Mouse (Mus musculus): ENCODE measurements around the gene Echs1. TPM values are rescaled to one million over a fixed set of nuclear protein-coding genes. Genes with fewer than 3 reads are reported as not detected.

Echs1 gene
- 196 TPM for polyA plus RNA-seq (2014; fragmentation: Illumina TruSeq; extraction: RNeasy Lipid Tissue Mini Kit (QIAGEN cat#74804); ENCODE audit: low read depth, low replicate concordance)

DNA sequence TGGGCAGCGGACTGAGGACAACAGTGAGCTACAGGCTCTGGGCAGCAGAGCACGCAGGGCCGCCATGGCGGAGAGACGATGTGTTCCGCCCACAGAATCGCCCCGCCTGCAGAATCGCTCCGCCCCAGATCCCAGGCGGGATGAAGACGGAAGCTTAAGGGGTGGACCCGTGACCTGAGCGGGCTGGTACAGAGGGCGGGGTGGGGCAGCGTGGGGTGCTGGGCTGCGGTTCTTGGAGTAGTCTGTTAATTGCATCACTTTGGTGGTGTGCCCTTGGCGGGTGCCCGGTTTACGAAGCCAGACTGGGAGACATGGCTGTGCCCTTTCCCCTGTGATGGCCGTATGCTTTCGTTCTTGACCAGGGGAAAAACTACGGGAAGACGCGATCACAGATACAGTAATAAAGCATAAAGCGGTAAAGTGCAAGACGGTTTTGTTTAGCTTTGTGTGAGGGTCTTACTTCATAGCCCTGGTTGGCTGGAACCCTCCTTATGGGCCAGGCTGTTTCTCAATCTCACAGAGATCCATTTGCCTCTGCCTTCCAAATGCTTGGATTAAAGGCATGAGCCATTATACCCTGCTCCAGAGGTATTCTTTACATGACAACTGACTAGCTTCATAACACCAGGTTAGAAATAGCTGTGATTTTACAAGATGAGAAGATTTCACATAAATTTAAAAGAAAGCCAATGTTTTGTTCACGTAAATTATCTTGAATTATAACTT lies at the start of gene Echs1:
Echs1 (minus strand) TSS at position 148 of the 726 bp plus-strand sequence.

DNA sequence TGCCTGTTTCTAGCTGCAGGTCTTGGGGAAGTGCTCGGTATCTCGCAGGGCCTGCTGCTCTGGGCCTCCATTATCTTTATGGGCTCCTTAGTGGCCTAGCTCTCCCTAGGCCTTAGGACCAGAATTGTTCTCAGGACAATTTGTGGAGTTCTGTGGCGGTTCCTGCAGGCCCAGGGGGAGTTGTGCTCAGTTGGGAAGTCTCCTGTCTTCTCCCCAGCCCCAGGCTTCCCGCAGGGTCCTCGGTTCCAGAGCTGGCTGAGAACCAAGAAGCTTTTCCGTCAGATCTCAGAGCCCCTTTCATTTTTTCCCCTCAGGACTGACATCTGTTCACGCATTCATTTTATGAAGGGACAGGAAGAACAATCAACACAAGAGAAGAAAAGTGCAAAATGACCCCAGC lies 48.4 kb upstream of the Echs1 start, which contains the start of gene Olfr522:
Olfr522 (minus strand) TSS at position 101 of the 400 bp plus-strand sequence.

DNA sequence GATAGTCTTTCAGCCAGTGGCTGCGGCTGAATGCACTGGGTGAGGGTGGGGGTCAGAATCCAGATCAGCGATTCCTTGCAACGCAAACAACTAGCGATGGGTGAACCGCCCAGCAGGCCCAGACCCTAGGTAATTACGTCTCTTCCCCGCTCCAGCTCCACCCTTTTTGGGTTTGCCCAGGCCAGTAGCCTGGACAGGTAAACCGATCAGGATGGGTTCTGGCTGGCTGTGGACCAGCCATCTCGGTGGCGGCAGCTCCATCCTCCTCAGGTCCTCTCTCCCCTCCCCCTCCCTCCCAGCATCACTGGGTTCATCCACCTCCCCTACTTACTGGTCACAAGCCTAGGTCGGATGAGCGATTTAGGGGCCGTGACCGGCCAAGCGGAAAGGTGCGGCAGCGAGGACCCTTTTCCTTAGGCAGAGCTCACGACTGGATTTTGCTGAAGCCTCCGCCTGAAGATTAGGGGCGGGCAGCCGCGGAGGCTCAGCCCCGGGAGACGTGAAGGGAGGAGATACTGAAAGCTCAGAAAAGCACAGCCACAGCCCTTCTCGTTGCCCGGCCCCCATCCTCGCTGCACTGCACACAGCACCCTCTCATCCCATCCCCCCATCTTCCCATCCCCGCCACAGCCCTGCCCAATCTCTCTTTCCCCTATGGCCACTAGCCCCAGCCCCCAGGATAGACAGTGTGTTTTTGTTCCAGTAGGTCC lies 38.1 kb upstream of the Echs1 start, which contains the start of gene Sprn:
Sprn (minus strand) TSS at position 660 of the 710 bp plus-strand sequence.

DNA sequence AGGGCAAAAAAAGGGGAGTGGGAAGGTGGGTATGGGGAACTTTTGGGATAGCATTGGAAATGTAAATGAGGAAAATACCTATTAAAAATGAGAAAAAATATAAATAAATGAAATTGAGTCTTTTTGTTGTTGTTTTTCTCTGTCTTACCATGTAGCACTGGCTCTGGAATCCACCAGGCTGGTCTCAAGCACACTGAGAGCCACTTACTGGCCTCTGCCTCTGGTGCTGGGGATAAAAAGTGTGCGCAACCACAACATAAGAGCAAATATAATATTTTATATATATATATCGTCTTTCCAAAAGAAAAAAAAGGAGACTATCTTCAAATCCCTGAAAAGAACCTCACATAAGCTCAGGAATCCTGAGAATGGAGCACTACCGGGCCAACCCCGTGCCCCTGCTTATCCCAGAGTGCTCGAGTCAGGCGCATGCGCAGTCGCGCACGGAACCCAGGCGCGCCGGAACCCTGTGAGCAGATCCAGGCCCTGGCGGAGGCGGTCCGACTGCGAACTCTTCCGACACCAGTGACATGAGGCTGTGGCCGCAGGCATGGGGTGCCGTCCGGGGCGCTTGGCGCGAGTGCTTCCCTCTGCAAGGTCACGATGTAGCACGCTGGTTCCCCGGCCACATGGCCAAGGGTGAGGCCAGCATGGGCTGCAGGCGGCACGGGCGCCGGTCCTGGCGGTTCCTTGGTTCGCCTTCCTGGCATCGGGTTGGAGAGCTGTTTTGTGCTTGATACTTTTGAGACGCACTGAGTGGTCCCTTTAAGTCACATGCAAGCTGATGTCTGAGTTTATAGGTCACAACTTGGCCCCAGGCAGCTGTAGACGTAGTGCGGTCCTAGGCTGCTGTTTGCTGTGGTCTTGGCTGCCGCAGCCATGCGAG lies 21.1 kb upstream of the Echs1 start, which contains the start of gene Mtg1:
Mtg1 (plus strand) TSS at position 430 of the 886 bp plus-strand sequence.

DNA sequence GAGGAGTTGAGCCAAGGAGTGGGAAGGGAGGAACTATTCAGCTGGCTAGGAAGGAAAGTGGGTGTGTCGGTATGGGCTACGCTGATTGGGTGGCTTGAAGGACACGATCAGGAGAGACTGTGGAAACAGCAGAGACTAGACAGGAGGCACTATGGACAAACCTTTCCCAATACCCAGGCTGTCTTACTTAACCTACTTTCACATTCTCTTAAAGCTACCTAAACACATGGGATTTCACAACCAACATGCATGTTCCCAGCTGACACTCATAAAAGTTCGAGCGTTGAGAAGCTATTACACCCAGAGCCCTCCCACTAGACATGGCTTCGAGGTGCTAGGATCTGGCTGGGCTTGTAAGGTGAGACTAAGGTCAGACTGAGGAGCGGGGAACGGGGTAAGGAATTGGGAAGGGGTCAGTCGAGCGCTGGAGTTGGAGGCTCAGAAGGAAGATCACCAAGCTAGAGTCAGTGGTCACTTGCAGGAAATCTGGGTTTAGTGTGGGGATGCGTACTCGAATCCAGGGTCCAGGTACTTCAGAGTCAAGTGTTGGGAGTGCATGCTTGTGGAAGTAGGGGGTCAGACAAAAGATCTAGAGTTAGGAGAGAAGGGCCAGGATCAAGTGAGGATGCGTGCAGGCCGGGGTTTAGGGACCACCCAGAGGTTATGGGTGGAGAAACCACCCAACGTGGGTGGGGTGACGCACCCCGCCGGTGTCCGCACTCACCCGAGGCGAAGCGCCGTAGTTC lies 520 bp downstream of the Echs1 start, which contains the start of gene Paox:
Paox (plus strand) TSS at position 217 of the 746 bp plus-strand sequence.

DNA sequence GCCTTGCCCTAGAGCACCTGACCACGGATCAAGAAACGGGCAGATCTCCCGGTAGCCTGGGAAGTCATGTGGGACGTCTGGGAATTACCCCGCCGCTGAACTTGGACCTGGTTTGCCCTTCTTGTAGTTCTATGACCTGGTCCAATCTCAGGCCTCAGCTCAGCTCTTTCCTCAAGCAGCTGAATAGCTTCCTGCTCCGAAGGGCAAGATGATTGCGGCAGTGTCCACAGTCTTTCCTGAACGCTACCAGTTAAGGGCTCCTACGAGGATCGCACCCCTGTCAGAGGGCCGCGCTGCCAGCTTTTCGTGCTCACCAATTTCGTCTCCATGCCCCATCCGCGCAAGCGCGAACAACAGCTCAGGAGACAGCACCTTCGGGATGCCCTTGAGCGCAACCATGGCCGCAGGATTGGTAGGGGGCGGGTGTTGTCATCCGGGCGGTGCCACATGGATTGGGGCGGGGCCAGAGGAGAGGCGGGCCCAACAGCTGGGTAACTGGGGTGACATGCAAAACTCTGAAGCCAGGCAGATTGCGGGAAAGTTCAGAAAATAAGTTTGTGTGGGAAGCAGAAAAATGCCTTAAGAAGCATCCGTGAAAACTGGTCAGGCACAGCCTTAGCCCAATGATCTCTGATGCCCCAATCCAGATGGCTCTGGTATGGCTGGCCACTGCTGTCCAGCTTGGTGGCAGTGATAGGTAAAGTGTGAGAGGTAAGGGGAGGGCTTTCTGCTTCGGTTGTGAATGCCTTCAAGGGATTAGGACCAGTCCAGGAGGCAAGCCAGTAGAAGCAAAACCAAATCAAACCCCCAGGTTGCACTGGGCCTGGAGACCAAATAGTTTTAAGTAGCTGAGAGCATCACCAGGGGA lies 14.0 kb downstream of the Echs1 start, which contains the start of gene Fuom:
Fuom (minus strand) TSS at position 449 of the 868 bp plus-strand sequence.

DNA sequence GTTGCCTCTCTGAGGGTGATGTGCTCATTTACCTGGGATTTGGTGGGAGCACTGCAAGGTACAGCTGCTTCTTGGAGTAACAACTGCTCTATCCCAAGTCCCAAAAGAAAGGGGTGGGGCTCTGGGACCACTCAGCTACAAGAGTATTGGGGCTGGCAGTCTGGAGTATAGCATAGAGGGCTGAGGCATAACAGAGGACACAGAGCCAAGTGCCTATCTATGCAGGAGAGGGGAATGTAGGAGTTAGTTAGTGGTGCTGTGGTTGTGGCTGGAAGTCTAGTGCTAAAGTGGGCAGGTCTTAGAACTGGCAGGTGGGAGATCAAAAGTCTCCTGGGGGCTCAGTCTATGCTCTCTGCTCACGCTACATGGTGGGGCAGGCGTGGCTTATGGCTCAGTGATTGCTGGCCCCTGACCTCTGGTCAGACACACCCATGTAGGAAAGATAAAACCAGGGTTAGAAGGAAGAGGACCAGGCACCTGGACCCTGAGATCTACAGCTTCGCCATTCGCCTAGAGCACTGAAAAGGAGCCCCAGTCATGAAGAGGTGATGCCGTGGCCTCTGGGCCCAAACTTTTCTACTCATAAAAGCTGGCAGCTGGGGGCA lies 23.2 kb downstream of the Echs1 start, which contains the start of gene Prap1:
Prap1 (plus strand) TSS at position 472 of the 605 bp plus-strand sequence.

DNA sequence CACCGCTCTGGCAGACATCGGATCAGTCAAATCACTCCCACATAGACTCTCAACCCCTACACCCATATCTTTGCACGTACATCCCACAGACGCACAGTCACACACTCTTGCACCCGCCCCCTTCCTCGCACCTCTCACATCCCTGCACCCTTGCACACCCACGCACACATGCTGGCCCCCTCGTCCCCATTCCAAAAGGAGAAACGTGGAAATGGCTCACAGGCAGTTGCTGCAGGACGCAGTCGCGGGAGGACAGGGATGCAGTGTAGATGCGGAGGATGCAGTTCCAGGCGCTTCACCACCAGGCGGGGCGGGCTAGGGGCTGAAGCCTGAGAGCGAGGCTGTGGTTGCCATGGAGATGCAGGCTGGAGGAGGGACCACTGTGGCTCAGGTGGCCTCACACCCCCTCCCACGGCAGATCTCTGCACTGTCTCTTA lies 34.0 kb downstream of the Echs1 start, which contains the start of gene Caly:
Caly (minus strand) TSS at position 307 of the 437 bp plus-strand sequence.

Other genes starting within 250 kb of the Echs1 start
- gene Kndc1, start 221.8 kb downstream of the Echs1 start, polyA plus RNA-seq (2014; fragmentation: Illumina TruSeq; extraction: RNeasy Lipid Tissue Mini Kit (QIAGEN cat#74804); ENCODE audit: low read depth, low replicate concordance): not detected
- not detected for gene Utf1, start 172.7 kb downstream of the Echs1 start, polyA plus RNA-seq (2014; fragmentation: Illumina TruSeq; extraction: RNeasy Lipid Tissue Mini Kit (QIAGEN cat#74804); ENCODE audit: low read depth, low replicate concordance)
- gene 6430531B16Rik, start 137.7 kb downstream of the Echs1 start, polyA plus RNA-seq (2014; fragmentation: Illumina TruSeq; extraction: RNeasy Lipid Tissue Mini Kit (QIAGEN cat#74804); ENCODE audit: low read depth, low replicate concordance): not detected
- gene Adam8, start 123.9 kb downstream of the Echs1 start, polyA plus RNA-seq (2014; fragmentation: Illumina TruSeq; extraction: RNeasy Lipid Tissue Mini Kit (QIAGEN cat#74804); ENCODE audit: low read depth, low replicate concordance): not detected
- gene Zfp511, start 80.1 kb downstream of the Echs1 start, polyA plus RNA-seq (2014; fragmentation: Illumina TruSeq; extraction: RNeasy Lipid Tissue Mini Kit (QIAGEN cat#74804); ENCODE audit: low read depth, low replicate concordance): 5.6 TPM
- 8.4 TPM for gene Tubgcp2, start 79.8 kb downstream of the Echs1 start, polyA plus RNA-seq (2014; fragmentation: Illumina TruSeq; extraction: RNeasy Lipid Tissue Mini Kit (QIAGEN cat#74804); ENCODE audit: low read depth, low replicate concordance)
- gene Msx3, start 67.4 kb downstream of the Echs1 start, polyA plus RNA-seq (2014; fragmentation: Illumina TruSeq; extraction: RNeasy Lipid Tissue Mini Kit (QIAGEN cat#74804); ENCODE audit: low read depth, low replicate concordance): not detected
- not detected for gene Caly, start 33.9 kb downstream of the Echs1 start, polyA plus RNA-seq (2014; fragmentation: Illumina TruSeq; extraction: RNeasy Lipid Tissue Mini Kit (QIAGEN cat#74804); ENCODE audit: low read depth, low replicate concordance)
- not detected for gene Prap1, start 23.1 kb downstream of the Echs1 start, polyA plus RNA-seq (2014; fragmentation: Illumina TruSeq; extraction: RNeasy Lipid Tissue Mini Kit (QIAGEN cat#74804); ENCODE audit: low read depth, low replicate concordance)
- 20.7 TPM for gene Fuom, start 14.0 kb downstream of the Echs1 start, polyA plus RNA-seq (2014; fragmentation: Illumina TruSeq; extraction: RNeasy Lipid Tissue Mini Kit (QIAGEN cat#74804); ENCODE audit: low read depth, low replicate concordance)
- 26.3 TPM for gene Paox, start 677 bp downstream of the Echs1 start, polyA plus RNA-seq (2014; fragmentation: Illumina TruSeq; extraction: RNeasy Lipid Tissue Mini Kit (QIAGEN cat#74804); ENCODE audit: low read depth, low replicate concordance)
- gene Mtg1, start 21.1 kb upstream of the Echs1 start, polyA plus RNA-seq (2014; fragmentation: Illumina TruSeq; extraction: RNeasy Lipid Tissue Mini Kit (QIAGEN cat#74804); ENCODE audit: low read depth, low replicate concordance): 6.2 TPM
- gene Sprn, start 38.4 kb upstream of the Echs1 start, polyA plus RNA-seq (2014; fragmentation: Illumina TruSeq; extraction: RNeasy Lipid Tissue Mini Kit (QIAGEN cat#74804); ENCODE audit: low read depth, low replicate concordance): 0.95 TPM
- gene Olfr522, start 48.3 kb upstream of the Echs1 start, polyA plus RNA-seq (2014; fragmentation: Illumina TruSeq; extraction: RNeasy Lipid Tissue Mini Kit (QIAGEN cat#74804); ENCODE audit: low read depth, low replicate concordance): not detected
- not detected for gene Olfr523, start 56.7 kb upstream of the Echs1 start, polyA plus RNA-seq (2014; fragmentation: Illumina TruSeq; extraction: RNeasy Lipid Tissue Mini Kit (QIAGEN cat#74804); ENCODE audit: low read depth, low replicate concordance)
- not detected for gene Olfr524, start 89.5 kb upstream of the Echs1 start, polyA plus RNA-seq (2014; fragmentation: Illumina TruSeq; extraction: RNeasy Lipid Tissue Mini Kit (QIAGEN cat#74804); ENCODE audit: low read depth, low replicate concordance)
- gene Cd163l1, start 101.8 kb upstream of the Echs1 start, polyA plus RNA-seq (2014; fragmentation: Illumina TruSeq; extraction: RNeasy Lipid Tissue Mini Kit (QIAGEN cat#74804); ENCODE audit: low read depth, low replicate concordance): not detected
- gene 5830411N06Rik, start 130.8 kb upstream of the Echs1 start, polyA plus RNA-seq (2014; fragmentation: Illumina TruSeq; extraction: RNeasy Lipid Tissue Mini Kit (QIAGEN cat#74804); ENCODE audit: low read depth, low replicate concordance): not detected
- not detected for gene Olfr525, start 204.4 kb upstream of the Echs1 start, polyA plus RNA-seq (2014; fragmentation: Illumina TruSeq; extraction: RNeasy Lipid Tissue Mini Kit (QIAGEN cat#74804); ENCODE audit: low read depth, low replicate concordance)
- not detected for gene Olfr527, start 217.5 kb upstream of the Echs1 start, polyA plus RNA-seq (2014; fragmentation: Illumina TruSeq; extraction: RNeasy Lipid Tissue Mini Kit (QIAGEN cat#74804); ENCODE audit: low read depth, low replicate concordance)
- gene Olfr60, start 245.2 kb upstream of the Echs1 start, polyA plus RNA-seq (2014; fragmentation: Illumina TruSeq; extraction: RNeasy Lipid Tissue Mini Kit (QIAGEN cat#74804); ENCODE audit: low read depth, low replicate concordance): not detected

All from liver, adult 10 weeks (tissue).